ENCODE assay signal across 8 mouse cellular contexts in genomic region chr10:84059646-84060491, GRCm38 (mm10).
A peak's percentile ranks its signal among the peaks of the same experiment; 100 is the strongest.
DNase-seq lines count a peak whose midpoint lies in the region; ATAC-seq and TF ChIP-seq lines count a peak whose summit lies in the region.

No protein-coding gene starts in this region.

- peaks cover 17% of the 10 kb centered on the region for H3K4me1 ChIP-seq in lung, embryonic 14.5 days (ENCODE audit: insufficient read depth)
- H3K4me1 ChIP-seq in heart, embryonic 15.5 days (replicated peaks), result peaks cover 47% of the 10 kb centered on the region
- peaks cover 13% of the 10 kb centered on the region for H3K4me1 ChIP-seq in midbrain, embryonic 15.5 days

- H3K9me3 ChIP-seq in lung, embryonic 14.5 days (ENCODE audit: low read depth, low read length), result no peaks in the 10 kb centered on the region
- H3K9me3 ChIP-seq in heart, embryonic 15.5 days (replicated peaks), result no peaks in the 10 kb centered on the region
- no peaks in the 10 kb centered on the region for H3K9me3 ChIP-seq in midbrain, embryonic 15.5 days

- no peak overlapping the region for H3K4me3 ChIP-seq in lung, embryonic 14.5 days (ENCODE audit: low read depth, low read length)
- no peak overlapping the region for H3K4me3 ChIP-seq in heart, embryonic 15.5 days
- no peak overlapping the region for H3K4me3 ChIP-seq in midbrain, embryonic 15.5 days

- H3K4me2 ChIP-seq in lung, embryonic 14.5 days, result peak overlapping the region; percentile 43; the same call in 1 of the 2 replicates
- no peak overlapping the region for H3K4me2 ChIP-seq in heart, embryonic 15.5 days
- no peak overlapping the region for H3K4me2 ChIP-seq in midbrain, embryonic 15.5 days

- 81% methylated on average over 9 of the region's 9 CpGs for WGBS in lung, embryonic 14.5 days
- WGBS in heart, embryonic 15.5 days, result 90% methylated on average over 9 of the region's 9 CpGs
- 43% methylated on average over 9 of the region's 9 CpGs for WGBS in midbrain, embryonic 15.5 days

- H3K27me3 ChIP-seq in lung, embryonic 14.5 days (ENCODE audit: insufficient read depth, low read length), result no peaks in the 10 kb centered on the region
- H3K27me3 ChIP-seq in heart, embryonic 15.5 days, result no peaks in the 10 kb centered on the region
- no peaks in the 10 kb centered on the region for H3K27me3 ChIP-seq in midbrain, embryonic 15.5 days (replicated peaks)

- H3K27ac ChIP-seq in lung, embryonic 14.5 days (ENCODE audit: low read depth), result no peak overlapping the region
- H3K27ac ChIP-seq in heart, embryonic 15.5 days, result peak overlapping the region; percentile 86
- H3K27ac ChIP-seq in midbrain, embryonic 15.5 days, result peak overlapping the region; percentile 43

- no peak for ATAC-seq in lung, embryonic 14.5 days (ENCODE audit: insufficient read depth)
- ATAC-seq in heart, embryonic 15.5 days (replicated peaks; ENCODE audit: insufficient number of reproducible peaks, insufficient read depth, low FRiP score, low read depth), result no peak
- 0 out of 2 replicates have a peak, but pooled peaks have one; percentile 33 for ATAC-seq in midbrain, embryonic 15.5 days (replicated peaks)

- TF ChIP-seq CTCF in lung, embryonic 14.5 days (IDR thresholded peaks at IDR 0.05; ENCODE audit: low read depth), result no peak

- no peaks in the 10 kb centered on the region for H3K36me3 ChIP-seq in lung, embryonic 14.5 days (ENCODE audit: insufficient read depth)
- no peaks in the 10 kb centered on the region for H3K36me3 ChIP-seq in heart, embryonic 15.5 days
- H3K36me3 ChIP-seq in midbrain, embryonic 15.5 days (replicated peaks), result no peaks in the 10 kb centered on the region

- no peak overlapping the region for H3K9ac ChIP-seq in lung, embryonic 14.5 days
- H3K9ac ChIP-seq in heart, embryonic 15.5 days, result no peak overlapping the region
- no peak overlapping the region for H3K9ac ChIP-seq in midbrain, embryonic 15.5 days

- peak; percentile 11 for DNase-seq in lung, embryonic 14.5 days
- DNase-seq in lung, adult 18-20 months, result no peak
- DNase-seq in cerebellum, postnatal 25 days, result peak; percentile 66 to 76
- no peak for DNase-seq in thymus, postnatal 36 days
- no peak for DNase-seq in ovary, postnatal 10 days (ENCODE audit: low spot score)
- no peak for DNase-seq in kidney, postnatal 4 days

Comparison
In these comparisons a context has a peak if more than half of its experiments do, and no peak if none do; other contexts are left out.
1. DNase-seq: peak in lung, embryonic 14.5 days (single experiment) and cerebellum, postnatal 25 days (2 of 2); none in lung, adult 18-20 months (0 of 2), thymus, postnatal 36 days (0 of 2), ovary, postnatal 10 days (single experiment) and kidney, postnatal 4 days (0 of 2).